Mouse (Mus musculus) left cerebral cortex, adult 2 months (tissue): Measurements from ENCODE around the gene Pnmt. TPM values are rescaled to one million over a fixed set of nuclear protein-coding genes. Genes with fewer than 3 reads are reported as not detected.

ENCODE experiments used
- DNase-seq, 2 experiments: peaks; one replicate each; pipeline ENCODE4 v3.0.0; 2021 to 2022; ENCODE audit warnings: low spot score in 2 of 2, mixed read lengths in 1 of 2; ENCODE audit errors: extremely low spot score in 1 of 2
- H3K27ac ChIP-seq: fragments of 200-600 bp; 2 replicates; pipeline ENCODE4 v1.8.1; 2022
- H3K4me3 ChIP-seq: fragments of 200-600 bp; 2 replicates; pipeline ENCODE4 v1.8.1; 2022
- CTCF ChIP-seq: fragments of 200-600 bp; IDR thresholded peaks from 2 replicates; pipeline ENCODE4 v1.8.1; 2022; ENCODE audit warnings: antibody characterized with exemption, mild to moderate bottlenecking, moderate library complexity
- intact Hi-C: fragments of 180-260 bp; cut with DNase I; formaldehyde crosslinking; loops from one replicate; pipeline ENCODE4 v1.15.1; 2025
- long read RNA-seq, 2 experiments: library from polyadenylated mRNA; stranded (forward); transcript quantifications; one replicate each; pipeline ENCODE4 v2.0.0; 2021; ENCODE audit warnings: borderline mapping rate in 2 of 2
- total RNA-seq, 2 experiments: library from RNA; stranded (reverse); gene quantifications; 2 replicates each; pipeline ENCODE4 v1.2.3; 2021

The Pnmt gene
- under 1 TPM in 1 of 2 experiments, not detected in 1; 0.51 TPM for total RNA-seq
- long read RNA-seq, experiment 1: 0 reads
- long read RNA-seq, experiment 2: 0 reads

DNA sequence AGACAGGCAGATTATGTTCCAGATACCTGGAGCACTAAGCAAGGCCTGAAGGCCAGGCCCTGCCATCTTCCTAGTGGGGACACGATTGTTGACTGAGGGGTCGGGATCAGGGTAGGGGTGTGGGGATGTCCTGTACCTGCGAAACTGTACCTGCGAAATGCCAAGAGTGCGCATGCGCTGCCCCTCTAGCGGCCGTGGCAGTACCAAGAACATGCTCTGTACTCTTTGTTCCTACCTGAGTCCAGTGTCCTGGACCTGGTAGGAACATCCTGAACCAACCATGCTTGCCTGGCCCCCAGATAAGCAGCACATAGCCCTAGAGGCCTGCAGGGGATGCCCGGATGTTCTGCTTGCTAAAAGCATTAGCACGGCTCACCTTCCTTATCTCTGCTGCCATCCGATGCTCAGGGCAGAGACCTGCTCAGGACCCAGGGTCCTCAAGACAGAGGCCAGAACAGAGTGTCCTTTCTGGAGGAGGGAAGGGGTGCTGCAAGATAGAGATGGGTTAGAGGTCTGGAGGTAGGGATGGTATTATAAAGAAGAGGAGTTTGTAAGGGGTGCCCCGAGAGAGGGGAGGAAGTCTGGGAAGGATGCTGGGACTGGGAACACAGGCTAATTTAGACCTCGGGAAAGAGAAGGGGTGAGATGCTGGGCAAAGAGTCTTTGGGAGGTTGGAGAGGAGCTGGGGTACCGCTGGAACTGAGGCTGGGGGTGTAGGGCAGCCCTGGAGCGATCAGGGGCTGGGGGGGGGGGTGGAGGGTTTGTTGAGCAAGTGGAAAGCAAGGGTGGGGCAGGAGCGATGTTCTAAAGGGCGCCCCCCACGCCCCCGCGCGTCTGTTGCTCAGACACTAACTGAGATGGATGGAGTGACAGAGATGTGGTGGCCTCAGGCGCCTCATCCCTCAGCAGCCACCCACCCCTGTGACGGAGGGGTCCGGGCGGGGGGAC, at the start of gene Pnmt:
Gene Pnmt, plus strand, starts transcription at position 813 of the 948 bp plus-strand sequence.
- Histone ChIP-seq H3K27ac (peak within 1 kb of the TSS; percentile 77; the same call in 1 of the 2 replicates), H3K4me3 (no peak within 1 kb of the TSS)
- DNase-seq: no peak
- intact Hi-C loops: no loop called here
- no peak for TF ChIP-seq CTCF

- no peak for TF ChIP-seq CTCF
- H3K4me3 ChIP-seq: peak overlapping the region; percentile 60
- H3K27ac ChIP-seq: peak overlapping the region; percentile 94
- intact Hi-C loops: no loop called here
- peak; percentile 84 to 89 for DNase-seq
Measured at GRCm38 (mm10) chr11:98338507-98338961, 47.7 kb upstream of the Pnmt start.

DNA sequence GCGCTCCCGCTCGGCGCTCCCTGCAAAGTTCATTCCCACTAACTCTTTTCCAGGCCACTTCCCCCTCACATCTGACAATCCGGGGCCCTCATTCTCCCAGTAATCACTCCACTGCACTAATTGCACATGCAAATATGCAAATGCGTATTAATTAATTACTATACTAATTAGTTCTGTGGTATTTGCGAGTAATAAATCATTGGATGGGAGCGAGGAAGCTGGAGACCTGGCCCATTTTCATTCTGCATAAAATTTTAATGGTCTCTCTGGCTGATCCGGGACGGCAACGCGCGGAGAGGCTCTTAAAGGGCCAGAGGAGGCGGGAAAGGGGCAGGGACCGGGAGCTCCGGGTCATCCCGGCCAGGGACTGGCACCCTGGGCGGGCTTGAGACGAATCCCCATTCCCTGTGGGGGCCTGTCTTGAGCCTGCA, 47.2 kb upstream of the Pnmt start:
- no peak for TF ChIP-seq CTCF
- H3K27ac ChIP-seq: peak overlapping the region; percentile 67
- DNase-seq: no peak
- intact Hi-C loops: no loop called here
- peak overlapping the region; percentile 60 for H3K4me3 ChIP-seq

GRCm38 (mm10) chr11:98339679-98340287, 46.5 kb upstream of the Pnmt start:
- intact Hi-C loops: no loop called here
- no peak overlapping the region for H3K4me3 ChIP-seq
- DNase-seq: no peak
- H3K27ac ChIP-seq: no peak overlapping the region; the same call in 1 of the 2 replicates
- TF ChIP-seq CTCF: no peak

DNA sequence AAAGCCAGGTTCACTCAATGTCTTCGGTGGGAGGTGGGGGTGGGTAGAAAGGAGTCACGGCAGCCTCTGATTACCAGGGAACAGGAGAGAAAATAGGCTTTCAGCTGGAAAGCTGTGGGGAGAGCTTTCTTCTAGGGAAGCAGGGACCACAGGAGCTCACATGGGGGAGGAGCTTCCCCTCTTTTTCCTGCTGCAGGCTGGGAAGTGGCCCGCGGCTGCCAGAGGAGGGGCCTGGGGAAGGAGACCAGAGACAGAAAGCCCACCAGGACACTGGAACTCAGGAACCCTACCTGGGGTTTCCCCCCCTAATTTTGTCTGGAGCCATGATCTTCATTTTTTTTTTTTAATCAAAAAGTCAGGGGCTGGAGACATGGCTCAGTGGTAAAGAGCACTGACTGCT, 45.7 kb upstream of the Pnmt start:
- no peak for DNase-seq
- intact Hi-C loops: no loop called here
- TF ChIP-seq CTCF: no peak
- Histone ChIP-seq H3K27ac (no peak overlapping the region), H3K4me3 (no peak overlapping the region)

GRCm38 (mm10) chr11:98341174-98341573, 45.1 kb upstream of the Pnmt start:
- no peak overlapping the region for H3K4me3 ChIP-seq
- TF ChIP-seq CTCF: no peak
- intact Hi-C loops: no loop called here
- DNase-seq: no peak
- H3K27ac ChIP-seq: no peak overlapping the region

DNA sequence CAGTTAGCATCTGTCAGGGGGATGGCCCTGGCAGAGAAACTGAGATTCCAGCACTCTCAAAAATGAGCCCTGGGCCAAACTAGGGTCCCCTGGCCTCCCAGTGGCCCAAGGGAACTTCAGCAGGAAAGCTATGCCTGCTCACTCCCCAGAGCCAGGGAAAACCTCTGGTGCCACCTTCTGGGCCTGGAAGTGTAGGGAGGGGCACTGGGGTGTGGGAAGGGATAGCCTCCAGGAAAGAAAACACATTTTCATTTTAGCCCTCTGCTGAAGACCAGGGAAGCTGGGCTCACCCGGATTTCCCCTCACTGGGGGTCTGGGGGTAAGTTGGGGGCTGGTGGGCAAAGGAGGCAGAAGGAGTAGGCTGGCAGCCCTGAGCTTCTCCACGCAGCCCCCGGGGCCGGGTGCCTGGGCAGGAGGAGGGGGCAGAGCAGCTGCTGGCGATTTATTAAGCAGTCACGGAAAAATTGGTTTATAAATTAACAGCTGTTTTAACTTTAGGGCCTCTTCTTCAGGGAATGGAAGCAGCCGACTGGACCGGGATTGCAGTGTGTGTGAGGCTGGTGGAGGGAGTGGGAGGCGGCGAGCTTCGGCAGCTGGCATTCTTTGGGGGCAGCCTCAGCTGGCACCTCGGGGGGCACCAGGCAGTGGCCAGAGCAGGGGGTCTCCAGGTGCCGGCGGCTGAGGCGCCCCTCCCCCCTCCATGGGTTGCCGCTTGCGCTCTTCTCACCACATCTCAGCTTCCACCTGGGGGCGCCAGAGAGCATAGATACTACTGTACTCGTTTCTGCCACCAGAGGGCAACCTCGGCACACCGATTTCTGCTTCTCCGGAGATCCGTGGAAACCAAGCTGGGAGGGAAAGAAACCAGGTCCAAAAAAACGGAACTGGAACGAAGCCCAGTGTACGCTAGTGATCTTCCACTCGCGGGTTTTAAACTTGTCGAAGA, 44.0 kb upstream of the Pnmt start:
- peak overlapping the region; percentile 64 for H3K4me3 ChIP-seq
- TF ChIP-seq CTCF: peak; percentile 100
- intact Hi-C loops: loop anchor here (1.0 kb wide), 4 partner anchors 30 to 115 kb away; no protein-coding TSS in a partner anchor
- peak overlapping the region; percentile 76 for H3K27ac ChIP-seq
- peak; percentile 94 to 100 for DNase-seq

DNA sequence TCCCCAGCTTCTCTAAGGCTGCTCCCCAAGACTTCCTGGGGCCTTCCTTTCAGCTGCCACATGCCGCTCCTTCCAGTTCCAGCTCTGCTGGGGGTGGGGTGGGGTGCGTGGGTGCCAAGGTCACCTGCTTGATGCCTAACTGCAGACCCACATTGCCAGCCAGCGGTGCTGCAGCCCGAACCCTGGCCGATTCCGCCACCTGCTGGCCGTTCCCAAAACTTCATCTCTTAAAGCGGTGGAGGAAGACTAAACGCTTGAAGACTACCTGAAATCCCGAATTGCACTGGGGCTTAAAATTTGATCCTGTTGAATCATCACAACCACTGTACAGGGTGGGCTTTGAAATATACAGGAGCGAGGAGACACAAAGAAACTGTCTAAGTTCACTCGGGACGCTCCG, 41.0 kb upstream of the Pnmt start:
- no peak overlapping the region for H3K4me3 ChIP-seq
- no peak overlapping the region for H3K27ac ChIP-seq
- intact Hi-C loops: no loop called here
- TF ChIP-seq CTCF: peak; percentile 84
- peak; percentile 84 to 90 for DNase-seq

DNA sequence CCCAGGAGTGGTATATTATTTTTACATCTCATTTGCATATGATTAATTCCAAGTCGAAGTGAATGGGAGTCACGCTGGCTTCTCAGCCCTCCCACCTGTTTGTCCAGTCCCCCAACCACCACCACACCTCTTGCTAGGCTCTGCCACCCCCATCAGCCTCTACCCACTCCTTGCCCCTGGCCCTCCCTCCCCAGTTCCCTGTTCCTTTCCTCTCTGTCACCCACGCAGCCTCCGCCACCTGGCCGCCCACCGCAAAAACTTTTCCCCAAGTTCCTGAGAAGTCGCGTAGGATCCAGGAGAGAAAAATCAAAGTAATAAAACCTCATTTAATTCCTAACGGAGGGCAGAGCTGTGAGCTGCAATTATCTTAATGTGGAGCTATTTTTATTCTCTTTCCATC, 40.1 kb upstream of the Pnmt start:
- DNase-seq: no peak
- no peak overlapping the region for H3K4me3 ChIP-seq
- intact Hi-C loops: no loop called here
- no peak for TF ChIP-seq CTCF
- no peak overlapping the region for H3K27ac ChIP-seq

DNA sequence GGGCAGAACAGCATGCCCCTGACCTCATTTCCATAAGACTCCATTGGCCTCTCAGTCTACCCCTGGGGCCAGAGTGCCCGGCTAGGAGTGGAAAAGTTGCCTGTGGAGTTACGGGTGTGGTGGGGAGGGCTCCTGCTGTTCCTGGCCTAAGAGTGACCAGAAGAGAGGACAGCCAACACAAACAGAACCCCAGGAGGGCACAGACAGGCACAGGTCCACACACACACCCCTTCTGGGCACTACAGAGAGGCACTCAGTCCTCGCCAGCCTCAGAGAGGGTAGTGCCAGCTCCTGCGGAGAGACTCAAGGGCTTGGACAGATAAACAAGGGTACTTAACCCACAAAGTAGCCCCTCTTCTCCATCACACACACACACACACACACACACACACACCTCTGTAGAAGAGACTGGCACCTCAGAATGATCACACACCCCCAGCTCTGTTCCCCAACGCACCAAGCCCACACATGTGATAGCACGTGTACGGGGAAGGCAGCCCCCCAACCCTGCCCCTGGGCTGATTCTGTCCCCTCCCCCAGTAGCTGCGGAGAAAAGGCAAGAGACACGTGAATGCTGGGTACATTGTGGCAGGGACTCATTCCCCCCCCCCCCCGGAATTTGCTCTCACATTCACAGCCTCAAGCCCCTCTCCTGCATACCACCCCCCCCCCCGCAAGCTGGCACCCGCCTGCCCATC, 38.7 kb upstream of the Pnmt start:
- no peak for DNase-seq
- Histone ChIP-seq H3K4me3 (no peak overlapping the region; the same call in 1 of the 2 replicates), H3K27ac (peak overlapping the region; percentile 86; the same call in 1 of the 2 replicates)
- TF ChIP-seq CTCF: no peak
- intact Hi-C loops: no loop called here
